Mouse (Mus musculus) kidney, adult 9 months (tissue): ENCODE data around the gene Ppp1r1b.

Experiments
- DNase-seq: peaks from one replicate; pipeline ENCODE4 v3.0.0; 2022

The Ppp1r1b gene

DNA sequence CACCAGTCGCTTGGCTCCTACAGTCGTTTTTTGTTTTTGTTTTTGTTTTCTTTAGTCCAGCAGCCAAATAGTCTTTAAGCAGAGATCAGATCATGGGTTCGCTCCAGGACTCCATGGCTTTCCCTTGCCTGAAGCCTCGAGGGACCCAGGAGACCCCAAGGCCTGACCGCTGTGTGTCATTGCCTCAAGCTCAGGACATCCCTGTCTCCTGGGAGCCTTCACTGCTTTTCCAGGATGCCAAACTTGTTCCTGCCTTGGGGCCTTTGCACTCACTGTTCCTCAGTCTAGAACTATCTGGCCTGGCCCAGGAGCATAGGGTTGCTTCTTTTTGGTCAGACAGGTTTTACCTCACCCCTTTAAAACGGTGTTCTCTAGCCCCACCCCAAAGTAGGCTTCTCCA lies 58.4 kb downstream of the Ppp1r1b start:
- DNase-seq, result no peak
